Mouse (Mus musculus) embryonic facial prominence, embryonic 15.5 days (tissue): ENCODE results near the gene Rasgrp3. TPM values are rescaled to one million over a fixed set of nuclear protein-coding genes. Genes with fewer than 3 reads are reported as not detected.

Experiments used
- ATAC-seq: fragments of 200-750 bp; cut with Nextera tagmentation; 2 replicates; pipeline ENCODE4 v1.8.0; 2017; ENCODE audit warnings: low read depth, moderate TSS enrichment; ENCODE audit not compliant: insufficient number of reproducible peaks, low FRiP score, low TSS enrichment
- H3K27ac ChIP-seq: fragments of 300-500 bp; sonication (generic); replicated peaks from 2 replicates; pipeline ENCODE4 v1.5.1; 2015; ENCODE audit warnings: mild to moderate bottlenecking, inconsistent platforms
- H3K27me3 ChIP-seq: fragments of 300-500 bp; sonication (generic); 2 replicates; pipeline ENCODE4 v1.6.1; 2015; ENCODE audit warnings: inconsistent platforms
- H3K36me3 ChIP-seq: fragments of 300-500 bp; sonication (generic); 2 replicates; pipeline ENCODE4 v1.6.1; 2015; ENCODE audit warnings: mild to moderate bottlenecking, inconsistent platforms
- H3K4me1 ChIP-seq: fragments of 300-500 bp; sonication (generic); 2 replicates; pipeline ENCODE4 v1.6.1; 2015; ENCODE audit warnings: inconsistent platforms
- H3K4me2 ChIP-seq: fragments of 300-500 bp; sonication (generic); replicated peaks from 2 replicates; pipeline ENCODE4 v1.6.1; 2015; ENCODE audit warnings: mild to moderate bottlenecking, inconsistent platforms
- H3K4me3 ChIP-seq: fragments of 300-500 bp; sonication (generic); replicated peaks from 2 replicates; pipeline ENCODE4 v1.5.1; 2015; ENCODE audit warnings: mild to moderate bottlenecking, inconsistent platforms
- H3K9ac ChIP-seq: fragments of 300-500 bp; sonication (generic); 2 replicates; pipeline ENCODE4 v1.6.1; 2015; ENCODE audit warnings: inconsistent platforms
- H3K9me3 ChIP-seq: fragments of 300-500 bp; sonication (generic); replicated peaks from 2 replicates; pipeline ENCODE4 v1.6.1; 2016; ENCODE audit warnings: inconsistent platforms
- WGBS: fragments of 180-500 bp; shearing (Covaris S2); methylation state at CpG from one replicate; pipeline ENCODE4 v1.1.7; 2015; 5-methylcytosine and 5-hydroxymethylcytosine counted together
- polyA plus RNA-seq: library from polyadenylated mRNA; unstranded; fragments of >200 nt; fragmentation: Nextera tagmentation; extraction: Ambion mirVana; gene quantifications from 2 replicates; pipeline ENCODE4 v1.2.1, GENCODE M21; 2015

The Rasgrp3 gene
- polyA plus RNA-seq, 1 experiment from 2014 or later: 10.8 TPM

- Histone ChIP-seq H3K4me1 (no peaks in the 10 kb centered on the region), H3K9me3 (no peaks in the 10 kb centered on the region), H3K27ac (no peak overlapping the region), H3K4me2 (no peak overlapping the region), H3K27me3 (no peaks in the 10 kb centered on the region), H3K36me3 (no peaks in the 10 kb centered on the region), H3K9ac (no peak overlapping the region), H3K4me3 (no peak overlapping the region)
- 88% methylated on average over 10 of the region's 10 CpGs for WGBS
- no peak for ATAC-seq
Observed at GRCm38 (mm10) chr17:75506097-75506675, 70.5 kb downstream of the Rasgrp3 start.

- Histone ChIP-seq H3K27me3 (no peaks in the 10 kb centered on the region), H3K27ac (no peak overlapping the region), H3K4me2 (no peak overlapping the region), H3K36me3 (no peaks in the 10 kb centered on the region), H3K9me3 (no peaks in the 10 kb centered on the region), H3K4me1 (no peaks in the 10 kb centered on the region), H3K9ac (no peak overlapping the region), H3K4me3 (no peak overlapping the region)
- no peak for ATAC-seq
- 79% methylated on average over 10 of the region's 10 CpGs for WGBS
Observed at GRCm38 (mm10) chr17:75506708-75507641, 71.3 kb downstream of the Rasgrp3 start.

GRCm38 (mm10) chr17:75509257-75509656, 73.6 kb downstream of the Rasgrp3 start:
- 93% methylated on average over 5 of the region's 5 CpGs for WGBS
- no peaks in the 10 kb centered on the region for H3K36me3 ChIP-seq
- ATAC-seq: no peak

GRCm38 (mm10) chr17:75516591-75516990, 80.9 kb downstream of the Rasgrp3 start:
- no peak overlapping the region for H3K9ac ChIP-seq
- H3K27ac ChIP-seq: no peak overlapping the region
- H3K4me3 ChIP-seq: no peak overlapping the region
- H3K27me3 ChIP-seq: no peaks in the 10 kb centered on the region
- H3K36me3 ChIP-seq: no peaks in the 10 kb centered on the region
- no peak for ATAC-seq
- no peak overlapping the region for H3K4me2 ChIP-seq
- WGBS: 76% methylated on average over 4 of the region's 4 CpGs
- no peaks in the 10 kb centered on the region for H3K9me3 ChIP-seq
- no peaks in the 10 kb centered on the region for H3K4me1 ChIP-seq

More at GRCm38 (mm10) chr17:75509257-75509656, 73.6 kb downstream of the Rasgrp3 start:
- Histone ChIP-seq H3K9me3 (no peaks in the 10 kb centered on the region), H3K4me2 (no peak overlapping the region), H3K27ac (no peak overlapping the region), H3K27me3 (no peaks in the 10 kb centered on the region), H3K9ac (no peak overlapping the region), H3K4me3 (no peak overlapping the region), H3K4me1 (no peaks in the 10 kb centered on the region)

GRCm38 (mm10) chr17:75518181-75518901, 82.6 kb downstream of the Rasgrp3 start:
- no peaks in the 10 kb centered on the region for H3K4me1 ChIP-seq
- H3K36me3 ChIP-seq: no peaks in the 10 kb centered on the region
- no peaks in the 10 kb centered on the region for H3K27me3 ChIP-seq
- no peak overlapping the region for H3K4me3 ChIP-seq
- no peak overlapping the region for H3K4me2 ChIP-seq
- no peak overlapping the region for H3K27ac ChIP-seq
- 53% methylated on average over 8 of the region's 8 CpGs for WGBS
- no peaks in the 10 kb centered on the region for H3K9me3 ChIP-seq
- no peak overlapping the region for H3K9ac ChIP-seq
- no peak for ATAC-seq

- H3K27me3 ChIP-seq: no peaks in the 10 kb centered on the region
- no peak for ATAC-seq
- 62% methylated on average over 8 of the region's 8 CpGs for WGBS
- H3K36me3 ChIP-seq: no peaks in the 10 kb centered on the region
- H3K4me3 ChIP-seq: no peak overlapping the region
- no peak overlapping the region for H3K4me2 ChIP-seq
- H3K9ac ChIP-seq: no peak overlapping the region
- H3K9me3 ChIP-seq: no peaks in the 10 kb centered on the region
- no peaks in the 10 kb centered on the region for H3K4me1 ChIP-seq
- no peak overlapping the region for H3K27ac ChIP-seq
Observed at GRCm38 (mm10) chr17:75519239-75519900, 83.7 kb downstream of the Rasgrp3 start.

- Histone ChIP-seq H3K4me2 (no peak overlapping the region), H3K9me3 (no peaks in the 10 kb centered on the region), H3K27me3 (no peaks in the 10 kb centered on the region), H3K36me3 (no peaks in the 10 kb centered on the region), H3K4me3 (no peak overlapping the region), H3K9ac (no peak overlapping the region), H3K27ac (no peak overlapping the region), H3K4me1 (no peaks in the 10 kb centered on the region)
- WGBS: 30% methylated on average over 6 of the region's 6 CpGs
- no peak for ATAC-seq
Observed at GRCm38 (mm10) chr17:75521236-75521842, 85.6 kb downstream of the Rasgrp3 start.

- Histone ChIP-seq H3K9me3 (no peaks in the 10 kb centered on the region), H3K4me2 (no peak overlapping the region), H3K4me3 (no peak overlapping the region), H3K36me3 (no peaks in the 10 kb centered on the region), H3K4me1 (no peaks in the 10 kb centered on the region), H3K9ac (no peak overlapping the region), H3K27me3 (no peaks in the 10 kb centered on the region), H3K27ac (no peak overlapping the region)
- no peak for ATAC-seq
- 20% methylated on average over 9 of the region's 9 CpGs for WGBS
Observed at GRCm38 (mm10) chr17:75522347-75523065, 86.8 kb downstream of the Rasgrp3 start.

GRCm38 (mm10) chr17:75523812-75524211, 88.1 kb downstream of the Rasgrp3 start:
- Histone ChIP-seq H3K27ac (no peak overlapping the region), H3K9ac (no peak overlapping the region), H3K4me3 (no peak overlapping the region), H3K4me1 (no peaks in the 10 kb centered on the region), H3K4me2 (no peak overlapping the region), H3K27me3 (no peaks in the 10 kb centered on the region), H3K36me3 (no peaks in the 10 kb centered on the region), H3K9me3 (no peaks in the 10 kb centered on the region)
- 47% methylated on average over 3 of the region's 3 CpGs for WGBS
- no peak for ATAC-seq

- H3K27ac ChIP-seq: no peak overlapping the region
- H3K4me3 ChIP-seq: no peak overlapping the region
- WGBS: 86% methylated on average over 1 of the region's 1 CpGs
- 0 out of 2 replicates have a peak, but pooled peaks cover 3% of the 10 kb centered on the region for H3K36me3 ChIP-seq
- no peaks in the 10 kb centered on the region for H3K4me1 ChIP-seq
- no peak overlapping the region for H3K4me2 ChIP-seq
- H3K9me3 ChIP-seq: no peaks in the 10 kb centered on the region
- no peaks in the 10 kb centered on the region for H3K27me3 ChIP-seq
- no peak overlapping the region for H3K9ac ChIP-seq
- ATAC-seq: no peak
Observed at GRCm38 (mm10) chr17:75526411-75526810, 90.7 kb downstream of the Rasgrp3 start.
